Mouse (Mus musculus) liver, embryonic 11.5 days (tissue): ENCODE measurements around the gene Ccr10. TPM values are rescaled to one million over a fixed set of nuclear protein-coding genes. Genes with fewer than 3 reads are reported as not detected.
"Not testable (repeated sequence)": the region's sequence is repeated elsewhere in the genome, so short reads cannot be mapped to it uniquely, and the experiment has no call there.

Experiments used
- ATAC-seq: fragments of 200-750 bp; cut with Nextera tagmentation; replicated peaks from 2 replicates; pipeline ENCODE4 v1.8.0; 2017; ENCODE audit warnings: moderate number of reproducible peaks, mild to moderate bottlenecking, moderate TSS enrichment, moderate library complexity; ENCODE audit not compliant: low FRiP score
- DNase-seq: peaks from one replicate; pipeline ENCODE4 v3.0.0-alpha.2; 2017; ENCODE audit warnings: low spot score
- H3K27ac ChIP-seq: fragments of 300-500 bp; sonication (generic); 2 replicates; pipeline ENCODE4 v1.5.1; 2014; ENCODE audit warnings: mild to moderate bottlenecking, low read depth, low read length, control low read depth
- H3K27me3 ChIP-seq: fragments of 300-500 bp; sonication (generic); replicated peaks from 2 replicates; pipeline ENCODE4 v1.6.1; 2014; ENCODE audit warnings: low read length, mixed read lengths; ENCODE audit not compliant: control insufficient read depth, insufficient read depth
- H3K36me3 ChIP-seq: fragments of 300-500 bp; sonication (generic); 2 replicates; pipeline ENCODE4 v1.6.1; 2014; ENCODE audit warnings: mild to moderate bottlenecking, low read length, moderate library complexity, mixed read lengths; ENCODE audit not compliant: control insufficient read depth, insufficient read depth
- H3K4me1 ChIP-seq: fragments of 300-500 bp; sonication (generic); replicated peaks from 2 replicates; pipeline ENCODE4 v1.6.1; 2014; ENCODE audit warnings: low read length, mixed read lengths; ENCODE audit not compliant: control insufficient read depth, insufficient read depth
- H3K4me2 ChIP-seq: fragments of 300-500 bp; sonication (generic); 2 replicates; pipeline ENCODE4 v1.6.1; 2014; ENCODE audit warnings: mild to moderate bottlenecking, control low read depth, moderate library complexity
- H3K4me3 ChIP-seq: fragments of 300-500 bp; sonication (generic); 2 replicates; pipeline ENCODE4 v1.5.1; 2014; ENCODE audit warnings: low read depth, low read length, control low read depth
- H3K9ac ChIP-seq: fragments of 300-500 bp; sonication (generic); 2 replicates; pipeline ENCODE4 v1.6.1; 2014; ENCODE audit warnings: low read depth, low read length, control low read depth
- H3K9me3 ChIP-seq: fragments of 300-500 bp; sonication (generic); 2 replicates; pipeline ENCODE4 v1.6.1; 2016; ENCODE audit warnings: low read length, inconsistent platforms, mixed read lengths; ENCODE audit not compliant: control insufficient read depth
- WGBS: fragments of 180-500 bp; shearing (Covaris S2); extraction: QIAGEN DNeasy Blood & Tissue Kit; methylation state at CpG from one replicate; pipeline ENCODE4 v1.1.7; 2014; 5-methylcytosine and 5-hydroxymethylcytosine counted together
- polyA plus RNA-seq: library from polyadenylated mRNA; unstranded; fragments of >200 nt; fragmentation: Nextera tagmentation; extraction: Ambion mirVana; gene quantifications from 2 replicates; pipeline ENCODE4 v1.2.1, GENCODE M21; 2014

The Ccr10 gene
- polyA plus RNA-seq, 1 experiment from 2014 or later: 0.10 TPM

GRCm38 (mm10) chr11:101133037-101133436 lies 42.2 kb downstream of the Ccr10 start:
- Histone ChIP-seq H3K4me3 (no peak overlapping the region), H3K4me1 (peaks cover 8% of the 10 kb centered on the region), H3K9ac (no peak overlapping the region), H3K4me2 (no peak overlapping the region), H3K36me3 (no peaks in the 10 kb centered on the region), H3K27me3 (no peaks in the 10 kb centered on the region), H3K9me3 (no peaks in the 10 kb centered on the region), H3K27ac (no peak overlapping the region)
- WGBS: 37% methylated on average over 12 of the region's 12 CpGs
- ATAC-seq (no peak), DNase-seq (no peak)

GRCm38 (mm10) chr11:101131701-101132100 lies 43.5 kb downstream of the Ccr10 start:
- WGBS: 86% methylated on average over 6 of the region's 6 CpGs
- Histone ChIP-seq H3K27me3 (no peaks in the 10 kb centered on the region), H3K9me3 (no peaks in the 10 kb centered on the region), H3K9ac (no peak overlapping the region), H3K27ac (no peak overlapping the region), H3K4me2 (no peak overlapping the region), H3K4me3 (no peak overlapping the region), H3K4me1 (peaks cover 8% of the 10 kb centered on the region), H3K36me3 (peaks cover 5% of the 10 kb centered on the region)
- ATAC-seq (no peak), DNase-seq (no peak)

- no peak overlapping the region for H3K9ac ChIP-seq
- no peak overlapping the region for H3K4me3 ChIP-seq
- H3K4me2 ChIP-seq: no peak overlapping the region
- DNase-seq (no peak), ATAC-seq (no peak)
- H3K9me3 ChIP-seq: no peaks in the 10 kb centered on the region
- H3K27me3 ChIP-seq: no peaks in the 10 kb centered on the region
- peaks cover 10% of the 10 kb centered on the region for H3K36me3 ChIP-seq
- WGBS: 73% methylated on average over 2 of the region's 2 CpGs
- peaks cover 8% of the 10 kb centered on the region for H3K4me1 ChIP-seq
- no peak overlapping the region; the same call in 1 of the 2 replicates for H3K27ac ChIP-seq
Observed at GRCm38 (mm10) chr11:101131187-101131586, 44.1 kb downstream of the Ccr10 start.

GRCm38 (mm10) chr11:101130056-101130756 lies 45.0 kb downstream of the Ccr10 start:
- ATAC-seq: no peak
- DNase-seq: no peak
- H3K9me3 ChIP-seq: no peaks in the 10 kb centered on the region
- no peaks in the 10 kb centered on the region for H3K27me3 ChIP-seq
- H3K4me1 ChIP-seq: peaks cover 8% of the 10 kb centered on the region
- H3K27ac ChIP-seq: no peak overlapping the region
- no peak overlapping the region; the same call in 1 of the 2 replicates for H3K9ac ChIP-seq
- WGBS: 39% methylated on average over 18 of the region's 18 CpGs
- H3K4me3 ChIP-seq: no peak overlapping the region
- H3K36me3 ChIP-seq: peaks cover 19% of the 10 kb centered on the region
- H3K4me2 ChIP-seq: no peak overlapping the region

GRCm38 (mm10) chr11:101128996-101129577 lies 46.2 kb downstream of the Ccr10 start:
- no peak overlapping the region for H3K4me2 ChIP-seq
- H3K27ac ChIP-seq: no peak overlapping the region
- WGBS: 78% methylated on average over 11 of the region's 11 CpGs

GRCm38 (mm10) chr11:101127075-101127474 lies 48.2 kb downstream of the Ccr10 start:
- no peak for ATAC-seq
- 95% methylated on average over 1 of the region's 1 CpGs for WGBS
- H3K36me3 ChIP-seq: peaks cover 22% of the 10 kb centered on the region

More at GRCm38 (mm10) chr11:101128996-101129577, 46.2 kb downstream of the Ccr10 start:
- Histone ChIP-seq H3K9me3 (no peaks in the 10 kb centered on the region), H3K9ac (no peak overlapping the region), H3K4me3 (no peak overlapping the region), H3K36me3 (peaks cover 19% of the 10 kb centered on the region), H3K27me3 (no peaks in the 10 kb centered on the region), H3K4me1 (peaks cover 8% of the 10 kb centered on the region)
- DNase-seq: no peak
- ATAC-seq: no peak

GRCm38 (mm10) chr11:101125008-101125407 lies 50.2 kb downstream of the Ccr10 start:
- H3K9me3 ChIP-seq, H3K27me3 ChIP-seq, H3K27ac ChIP-seq, H3K9ac ChIP-seq, DNase-seq, ATAC-seq, H3K4me2 ChIP-seq, H3K4me1 ChIP-seq, H3K4me3 ChIP-seq: not testable (repeated sequence)
- peaks cover 22% of the 10 kb centered on the region for H3K36me3 ChIP-seq
- 93% methylated on average over 7 of the region's 9 CpGs for WGBS

More at GRCm38 (mm10) chr11:101127075-101127474, 48.2 kb downstream of the Ccr10 start:
- Histone ChIP-seq H3K9me3 (no peaks in the 10 kb centered on the region), H3K4me2 (no peak overlapping the region), H3K27ac (no peak overlapping the region), H3K4me3 (no peak overlapping the region), H3K27me3 (no peaks in the 10 kb centered on the region), H3K4me1 (peaks cover 8% of the 10 kb centered on the region), H3K9ac (no peak overlapping the region)
- no peak for DNase-seq

- H3K9ac ChIP-seq, H3K4me3 ChIP-seq, H3K27me3 ChIP-seq, H3K27ac ChIP-seq, ATAC-seq, H3K4me2 ChIP-seq, DNase-seq, H3K4me1 ChIP-seq, H3K9me3 ChIP-seq: not testable (repeated sequence)
- 87% methylated on average over 8 of the region's 8 CpGs for WGBS
- H3K36me3 ChIP-seq: peaks cover 22% of the 10 kb centered on the region
Observed at GRCm38 (mm10) chr11:101124494-101124893, 50.7 kb downstream of the Ccr10 start.
